Mouse (Mus musculus) MEL (cell line): ENCODE measurements around the gene Tmco4.

Experiments used
- CTCF ChIP-seq, 3 experiments: IDR thresholded peaks in 2 of 3; conservative IDR thresholded peaks in 1 of 3; 2 replicates each; pipeline ENCODE4 v1.5.1; 2011 to 2012; ENCODE audit warnings: low read length in 3 of 3, low read depth in 2 of 3, mild to moderate bottlenecking in 2 of 3, improper control_type of control experiment in 1 of 3, inconsistent platforms in 1 of 3, mixed read lengths in 1 of 3, moderate library complexity in 1 of 3; ENCODE audit not compliant: control insufficient read depth in 1 of 3, insufficient read depth in 1 of 3, poor library complexity in 1 of 3, severe bottlenecking in 1 of 3
- GATA1 ChIP-seq: IDR thresholded peaks from 2 replicates; pipeline ENCODE4 v1.6.1; 2011; ENCODE audit warnings: low read depth, low read length, improper control_type of control experiment
- MEF2A ChIP-seq: IDR thresholded peaks from 2 replicates; pipeline ENCODE4 v1.6.1; 2014; ENCODE audit warnings: low read depth, mild to moderate bottlenecking, inconsistent platforms, low read length, improper control_type of control experiment; ENCODE audit not compliant: poor library complexity, insufficient replicate concordance, severe bottlenecking; ENCODE audit errors: extremely low read depth
- MYC ChIP-seq: IDR thresholded peaks from 2 replicates; pipeline ENCODE4 v1.6.1; 2011; ENCODE audit warnings: low read depth, mild to moderate bottlenecking, low read length, improper control_type of control experiment, moderate library complexity
- POLR2A ChIP-seq, 2 experiments: IDR thresholded peaks; 2 replicates each; pipeline ENCODE4 v1.6.1; 2011 to 2012; ENCODE audit warnings: low read length in 2 of 2, mild to moderate bottlenecking in 2 of 2, control low read depth in 1 of 2, improper control_type of control experiment in 1 of 2, low read depth in 1 of 2, moderate library complexity in 1 of 2; ENCODE audit not compliant: control insufficient read depth in 1 of 2, insufficient read depth in 1 of 2, poor library complexity in 1 of 2
- TAL1 ChIP-seq: IDR thresholded peaks from 2 replicates; pipeline ENCODE4 v1.6.1; 2012; ENCODE audit warnings: mild to moderate bottlenecking, inconsistent platforms, low read length, moderate library complexity, mixed read lengths
- ZNF384 ChIP-seq: IDR thresholded peaks from 2 replicates; pipeline ENCODE4 v1.6.1; 2012; ENCODE audit warnings: low read depth, mild to moderate bottlenecking, inconsistent platforms, low read length, improper control_type of control experiment

GRCm38 (mm10) chr4:139082790-139083564 is 110.3 kb downstream of the Tmco4 start:
- TF ChIP-seq POLR2A (IDR thresholded peaks at IDR 0.05; ENCODE audit: control insufficient read depth in 1 of 2, insufficient read depth in 1 of 2, low read depth in 1 of 2, low read length in 2 of 2, poor library complexity in 1 of 2) (no peak), MEF2A (no peak), ZNF384 (no peak), CTCF (IDR thresholded peaks at IDR 0.05 in 2 of 3, conservative IDR thresholded peaks at IDR 0.05 in 1 of 3; ENCODE audit: control insufficient read depth in 1 of 3, insufficient read depth in 1 of 3, low read depth in 2 of 3, low read length in 3 of 3, poor library complexity in 1 of 3, severe bottlenecking in 1 of 3) (no peak), MYC (no peak), TAL1 (no peak), GATA1 (no peak)
